Mouse (Mus musculus): ENCODE measurements around the gene Hcn1. TPM values are rescaled to one million over a fixed set of nuclear protein-coding genes. Genes with fewer than 3 reads are reported as not detected.
"Not testable (repeated sequence)": the region's sequence is repeated elsewhere in the genome, so short reads cannot be mapped to it uniquely, and the experiment has no call there.

The Hcn1 gene
- total RNA-seq, 2 experiments from 2014 or later, result 39.1 to 39.8 TPM

GRCm38 (mm10) chr13:117964620-117965019 is 362.5 kb downstream of the Hcn1 start:
- DNase-seq (ENCODE audit: low spot score in 2 of 2), result no peak
- intact Hi-C loops (cut with DNase I), result no loop called here

- intact Hi-C loops (cut with DNase I), result no loop called here
- no peak for DNase-seq (ENCODE audit: low spot score in 2 of 2)
Observed at GRCm38 (mm10) chr13:117975382-117975781, 373.3 kb downstream of the Hcn1 start.

GRCm38 (mm10) chr13:117975823-117976222 is 373.7 kb downstream of the Hcn1 start:
- no peak for DNase-seq (ENCODE audit: low spot score in 2 of 2)
- intact Hi-C loops (cut with DNase I), result no loop called here

GRCm38 (mm10) chr13:117984339-117984738 is 382.2 kb downstream of the Hcn1 start:
- intact Hi-C loops (cut with DNase I), result no loop called here
- no peak for DNase-seq (ENCODE audit: low spot score in 2 of 2)

- intact Hi-C loops (cut with DNase I), result no loop called here
- DNase-seq (ENCODE audit: low spot score in 2 of 2), result no peak
Observed at GRCm38 (mm10) chr13:117999767-118000488, 397.8 kb downstream of the Hcn1 start.

- no peak for DNase-seq (ENCODE audit: low spot score in 2 of 2)
- intact Hi-C loops (cut with DNase I), result no loop called here
Observed at GRCm38 (mm10) chr13:118000538-118000937, 398.4 kb downstream of the Hcn1 start.

- intact Hi-C loops (cut with DNase I), result no loop called here
- DNase-seq (ENCODE audit: low spot score in 2 of 2), result no peak
Observed at GRCm38 (mm10) chr13:118021176-118021575, 419.1 kb downstream of the Hcn1 start.

GRCm38 (mm10) chr13:118022891-118023290 is 420.8 kb downstream of the Hcn1 start:
- not testable (repeated sequence) for DNase-seq (ENCODE audit: low spot score in 2 of 2)

GRCm38 (mm10) chr13:118023381-118023780 is 421.3 kb downstream of the Hcn1 start:
- DNase-seq (ENCODE audit: low spot score in 2 of 2), result no peak
- intact Hi-C loops (cut with DNase I), result no loop called here

More at GRCm38 (mm10) chr13:118022891-118023290, 420.8 kb downstream of the Hcn1 start:
- intact Hi-C loops (cut with DNase I), result not testable (repeated sequence)

- no peak for DNase-seq (ENCODE audit: low spot score in 2 of 2)
- intact Hi-C loops (cut with DNase I), result no loop called here
Observed at GRCm38 (mm10) chr13:118026510-118026909, 424.4 kb downstream of the Hcn1 start.

GRCm38 (mm10) chr13:118027868-118028267 is 425.7 kb downstream of the Hcn1 start:
- intact Hi-C loops (cut with DNase I), result no loop called here
- DNase-seq (ENCODE audit: low spot score in 2 of 2), result no peak

- DNase-seq (ENCODE audit: low spot score in 2 of 2), result no peak
- intact Hi-C loops (cut with DNase I), result no loop called here
Observed at GRCm38 (mm10) chr13:118028662-118029061, 426.5 kb downstream of the Hcn1 start.

GRCm38 (mm10) chr13:118029579-118029978 is 427.5 kb downstream of the Hcn1 start:
- peak in 1 of 2 experiments; percentile 47 for DNase-seq (ENCODE audit: low spot score in 2 of 2)
- intact Hi-C loops (cut with DNase I), result no loop called here

- intact Hi-C loops (cut with DNase I), result no loop called here
- DNase-seq (ENCODE audit: low spot score in 2 of 2), result no peak
Observed at GRCm38 (mm10) chr13:118035598-118035997, 433.5 kb downstream of the Hcn1 start.

Measured in left cerebral cortex, postnatal 25 days (tissue).